Mouse (Mus musculus) frontal cortex, postnatal 25 days (tissue): ENCODE results near the gene Stxbp1.
A peak's percentile ranks its signal among the peaks of the same experiment; 100 is the strongest.
"Not testable (repeated sequence)": the region's sequence is repeated elsewhere in the genome, so short reads cannot be mapped to it uniquely, and the experiment has no call there.

Experiments
- DNase-seq, 2 experiments: peaks; one replicate each; pipeline ENCODE4 v3.0.0; 2022; ENCODE audit warnings: low spot score in 2 of 2

Gene Stxbp1

DNA sequence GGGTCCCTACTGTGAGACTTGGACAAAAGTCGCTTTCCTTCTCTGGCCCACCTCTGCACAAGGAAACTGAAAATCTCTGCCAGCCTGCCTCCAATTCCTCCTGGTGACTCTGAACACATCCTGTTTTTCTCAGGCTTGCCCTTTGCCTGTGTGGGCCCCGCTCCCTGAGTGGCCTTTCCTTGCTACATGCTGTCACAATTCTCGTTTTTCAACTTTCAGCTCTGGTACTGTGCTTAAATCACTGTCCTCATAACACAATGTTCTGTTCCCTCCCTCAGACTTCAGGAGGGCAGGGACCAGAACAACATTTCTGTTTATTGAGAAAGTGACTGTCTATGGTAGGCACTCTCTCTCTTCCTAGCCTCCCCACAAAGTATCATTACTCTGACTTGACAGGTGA, 27.0 kb upstream of the Stxbp1 start:
- DNase-seq = no peak

GRCm38 (mm10) chr2:32870275-32871100, 23.4 kb upstream of the Stxbp1 start:
- no peak for DNase-seq

DNA sequence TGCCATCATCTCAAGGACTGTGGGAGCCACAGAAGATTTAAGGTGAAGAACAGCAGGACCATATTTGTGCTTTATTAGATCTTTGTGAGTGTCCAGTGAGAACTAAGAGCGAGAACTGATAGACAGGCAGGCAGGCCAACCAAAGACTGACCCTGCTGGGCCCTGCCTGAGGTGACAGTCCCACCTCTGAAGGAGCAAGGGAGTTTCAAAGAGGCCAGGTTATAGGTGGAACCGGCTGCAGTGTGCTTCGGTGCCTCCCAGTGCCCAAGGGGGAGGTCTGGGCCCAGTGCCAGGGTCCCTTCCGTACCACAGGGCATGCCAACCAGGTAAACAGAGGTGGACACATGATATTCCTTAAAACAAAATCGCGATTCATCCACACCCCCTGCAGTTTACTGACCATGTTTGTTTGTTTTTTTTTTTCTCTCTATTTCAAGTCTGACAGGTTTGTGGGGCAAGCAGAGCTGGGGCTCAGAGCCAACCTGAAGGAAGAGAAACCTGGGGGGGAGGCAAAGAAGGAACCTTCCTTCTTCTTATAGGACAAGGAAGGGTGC, 22.8 kb upstream of the Stxbp1 start:
- DNase-seq = no peak

DNA sequence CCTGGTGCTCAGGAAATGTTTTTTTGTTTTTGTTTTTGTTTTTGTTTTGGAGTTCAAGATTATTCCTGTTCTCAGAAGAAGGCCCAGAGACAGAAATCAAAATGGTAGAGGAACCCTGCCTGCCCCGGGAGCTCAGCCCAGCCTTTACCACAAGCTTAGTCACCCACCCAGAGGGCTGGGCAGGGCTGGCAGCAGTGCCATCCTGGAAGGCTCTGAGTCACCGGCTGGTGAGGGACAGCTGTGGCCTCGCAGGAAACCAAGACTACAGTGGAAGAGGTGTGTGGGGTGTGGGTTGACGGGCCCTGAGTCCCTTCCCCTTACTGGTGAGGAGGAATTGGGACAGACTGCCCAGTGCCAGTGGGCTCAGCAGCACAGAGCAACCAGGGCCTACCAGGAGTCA, 20.3 kb upstream of the Stxbp1 start:
- no peak for DNase-seq

- DNase-seq = no peak
These were observed 17.7 kb upstream of the Stxbp1 start for GRCm38 (mm10) chr2:32864755-32865154.

GRCm38 (mm10) chr2:32863317-32863716, 16.3 kb upstream of the Stxbp1 start:
- DNase-seq = no peak

- DNase-seq = no peak
These were observed 13.8 kb upstream of the Stxbp1 start for GRCm38 (mm10) chr2:32860799-32861198.

DNA sequence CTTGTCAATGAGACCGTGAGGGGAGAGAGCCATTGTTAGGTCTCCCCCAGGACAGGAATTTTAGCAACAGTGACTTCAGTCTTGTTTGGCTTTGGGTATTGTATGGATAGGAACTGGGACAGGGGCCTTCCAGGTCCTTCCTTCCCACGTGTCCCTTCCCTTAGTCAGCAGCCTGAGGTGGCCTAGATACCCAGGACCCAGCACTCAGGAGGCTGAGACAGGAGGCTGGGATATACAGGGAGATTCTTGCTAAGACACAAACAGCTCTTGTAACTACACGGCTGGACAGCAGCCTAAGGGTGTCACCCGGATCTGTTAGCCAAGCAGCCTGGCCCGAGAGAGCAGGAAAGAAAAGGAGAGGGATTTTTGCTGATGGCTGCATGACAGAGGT, 12.6 kb upstream of the Stxbp1 start:
- DNase-seq = no peak

GRCm38 (mm10) chr2:32859010-32859621, 12.1 kb upstream of the Stxbp1 start:
- DNase-seq = no peak

DNA sequence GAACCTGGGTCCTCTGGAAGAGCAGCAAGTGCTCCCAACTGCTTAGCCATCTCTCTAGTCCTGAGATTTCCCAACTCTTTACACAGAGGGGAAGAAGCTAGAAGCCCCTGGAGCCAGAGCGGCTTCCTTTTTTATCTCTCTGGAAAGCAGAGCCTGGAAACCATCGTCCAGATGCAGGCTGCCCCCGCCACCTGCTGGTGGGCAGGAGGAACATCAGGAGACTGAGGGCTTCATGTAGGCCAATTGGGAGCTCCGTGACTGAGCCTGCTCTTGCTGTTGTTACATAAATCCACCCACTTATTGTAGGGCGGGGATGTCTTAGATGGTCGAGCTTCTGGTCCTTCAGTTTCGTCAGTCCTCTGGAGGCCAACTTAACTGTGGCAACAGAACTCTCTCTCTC, 10.5 kb upstream of the Stxbp1 start:
- peak in 1 of 2 experiments; percentile 75 for DNase-seq

DNA sequence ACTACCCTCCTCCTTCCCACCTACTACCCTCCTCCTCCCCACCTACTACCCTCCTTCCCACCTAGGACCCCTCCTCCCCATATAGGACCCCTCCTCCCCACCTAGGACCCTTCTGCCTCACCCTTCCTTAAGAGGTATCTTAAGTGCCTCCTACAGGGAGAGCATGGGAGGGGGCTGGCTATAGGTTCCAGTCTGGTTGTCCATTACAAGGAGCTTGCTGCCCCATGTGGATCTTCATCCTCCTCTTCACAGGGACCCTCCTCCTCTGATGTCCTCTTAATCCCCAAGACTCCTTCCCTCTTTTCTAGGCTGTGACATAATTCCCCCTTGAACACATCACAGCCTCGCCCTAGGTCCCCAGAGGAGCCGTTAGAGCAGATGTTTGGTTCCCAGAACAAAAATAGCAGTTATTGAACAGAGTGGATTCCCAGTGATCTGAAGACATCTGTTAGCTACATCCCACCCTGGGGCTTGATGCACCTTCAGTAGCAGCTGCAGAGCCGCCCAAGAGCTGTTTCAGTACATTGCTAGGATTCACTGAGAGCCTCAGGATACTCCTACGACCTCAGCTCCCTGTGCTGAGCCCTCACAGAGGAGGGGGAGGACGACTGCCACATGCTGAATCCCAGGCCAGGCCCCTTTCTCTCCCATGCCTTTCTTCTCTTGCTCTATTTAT, 8.9 kb upstream of the Stxbp1 start:
- DNase-seq = no peak

DNA sequence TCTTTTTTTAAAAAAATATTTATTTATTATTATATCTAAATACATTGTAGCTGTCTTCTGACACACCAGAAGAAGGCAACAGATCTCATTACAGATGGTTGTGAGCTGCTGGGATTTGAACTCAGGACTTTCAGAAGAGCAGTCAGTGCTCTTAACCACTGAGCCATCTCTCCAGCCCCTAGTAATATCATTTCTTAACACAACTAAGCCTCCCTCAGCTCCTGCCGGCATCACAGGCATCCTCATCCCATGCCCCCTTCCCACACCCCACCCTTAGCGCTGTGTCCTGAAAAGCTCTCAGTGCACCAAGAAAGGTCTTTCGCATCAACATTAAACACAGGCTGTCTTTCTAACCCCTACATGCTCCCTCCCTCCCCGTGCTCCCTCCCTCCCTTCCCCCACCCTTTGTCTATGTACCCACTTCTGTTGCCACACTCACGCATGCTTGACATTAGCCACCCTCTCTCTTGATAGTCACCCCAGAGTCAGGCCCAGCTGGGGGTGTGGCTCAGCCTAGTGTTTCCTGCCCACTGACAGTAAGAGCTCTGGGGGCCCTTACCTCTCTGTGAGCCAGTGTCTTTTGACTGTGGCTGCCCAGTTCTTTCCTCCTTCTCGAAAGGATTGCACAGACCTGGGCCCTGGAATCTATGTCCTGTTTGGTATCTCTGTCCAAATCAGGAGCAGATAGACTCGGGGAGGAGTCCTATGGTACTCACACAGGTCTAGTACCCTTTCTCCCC, 8.2 kb upstream of the Stxbp1 start:
- DNase-seq = no peak

DNA sequence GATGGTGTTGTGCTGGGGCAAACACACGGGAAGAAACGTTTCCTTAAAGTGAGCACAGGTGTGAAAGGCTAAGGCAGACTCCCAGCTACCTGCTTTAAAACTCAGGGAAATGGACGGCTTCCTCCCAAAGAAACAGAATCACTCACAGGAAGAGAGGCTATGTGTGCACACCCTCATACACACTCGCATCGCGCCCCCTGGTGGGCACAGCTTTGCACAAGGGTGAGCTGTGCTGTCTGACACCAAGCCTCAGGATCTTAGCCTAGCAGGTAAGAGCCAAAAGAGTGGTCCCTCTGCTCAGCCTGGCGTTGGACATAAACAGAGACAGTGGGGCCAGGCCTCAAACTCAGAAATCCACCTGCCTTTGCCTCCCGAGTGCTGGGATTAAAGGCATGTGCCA, 7.2 kb upstream of the Stxbp1 start:
- DNase-seq = peak; percentile 87 to 92

GRCm38 (mm10) chr2:32853716-32854115, 6.7 kb upstream of the Stxbp1 start:
- DNase-seq = not testable (repeated sequence)

DNA sequence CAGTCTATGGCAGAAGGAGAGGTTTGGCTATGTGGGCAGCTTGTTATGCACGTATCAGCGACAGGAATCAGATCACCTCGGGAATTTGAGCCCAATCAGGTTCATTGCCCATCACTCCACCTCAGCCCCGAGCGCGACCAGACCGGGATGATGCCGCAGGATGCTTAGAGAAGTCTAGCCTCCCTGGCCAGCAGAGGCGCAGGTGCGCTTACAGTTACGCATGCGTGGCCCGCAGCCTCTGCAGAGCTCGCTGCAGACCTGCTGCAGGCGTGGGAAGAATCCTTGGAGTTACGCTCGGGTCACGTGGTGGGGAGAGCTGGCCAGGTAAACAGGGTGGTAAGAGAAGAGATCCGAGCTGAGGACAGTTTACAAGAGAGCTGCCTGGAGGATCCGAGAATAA, 5.1 kb upstream of the Stxbp1 start:
- peak; percentile 57 to 66 for DNase-seq

- DNase-seq = no peak
These were observed 400 bp upstream of the Stxbp1 start for GRCm38 (mm10) chr2:32847468-32847821.

DNA sequence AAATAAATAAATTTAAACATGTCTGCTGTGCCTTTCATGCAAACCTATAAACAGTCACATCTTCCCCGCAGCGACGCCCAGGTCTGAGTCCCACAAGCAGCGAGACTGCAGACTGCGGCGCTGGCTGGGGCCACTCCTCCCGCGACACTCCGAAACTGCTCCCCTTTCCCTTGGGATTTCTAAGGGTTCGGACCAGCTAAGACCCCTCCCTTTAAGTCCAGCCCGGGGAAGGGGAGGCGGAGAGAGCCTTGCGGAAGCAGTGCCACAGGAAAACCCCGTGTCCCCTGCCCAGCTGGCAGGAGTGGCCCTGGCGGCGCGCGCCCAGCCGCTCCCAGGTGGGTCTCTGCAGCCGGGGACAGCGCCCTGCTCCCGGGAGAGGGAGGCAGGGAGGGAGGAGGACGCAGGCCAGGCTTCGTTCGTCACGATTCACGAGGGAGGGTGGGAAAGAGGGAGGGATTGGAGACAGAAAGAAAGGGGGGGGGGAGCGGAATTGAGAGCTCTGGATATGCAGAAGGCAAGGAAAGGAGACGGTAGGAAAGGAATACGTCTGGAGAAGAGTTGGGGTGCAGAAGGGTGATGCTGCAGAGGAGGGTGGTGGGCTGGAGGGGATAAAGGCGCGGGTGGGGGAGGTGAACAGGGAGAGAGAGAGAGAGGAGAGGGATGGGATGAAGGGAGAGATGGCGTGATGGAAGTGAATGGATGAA, 792 bp downstream of the Stxbp1 start:
- peak; percentile 49 to 55 for DNase-seq

GRCm38 (mm10) chr2:32845572-32846100, 1.4 kb downstream of the Stxbp1 start:
- no peak for DNase-seq

GRCm38 (mm10) chr2:32842558-32842957, 4.5 kb downstream of the Stxbp1 start:
- no peak for DNase-seq

- no peak for DNase-seq
These were observed 5.9 kb downstream of the Stxbp1 start for GRCm38 (mm10) chr2:32841099-32841498.

DNA sequence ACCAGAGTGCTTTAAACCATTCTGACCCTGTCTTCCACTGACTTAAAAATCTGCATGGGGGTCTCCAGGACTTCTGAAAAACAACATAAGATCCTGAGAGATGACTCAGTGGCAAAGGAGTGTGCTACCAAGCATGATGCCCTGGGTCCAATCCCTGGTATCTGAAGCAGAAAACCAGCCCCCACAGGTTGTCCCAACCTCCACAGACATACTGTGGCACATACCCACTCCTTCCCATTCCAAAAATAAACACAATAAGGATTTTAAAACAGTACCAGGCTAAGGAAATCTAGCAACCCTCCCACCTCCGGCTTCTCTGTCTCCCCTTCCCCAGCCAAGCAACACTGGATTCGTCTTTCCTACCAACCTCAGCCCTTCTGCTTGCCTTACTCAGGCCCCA, 7.8 kb downstream of the Stxbp1 start:
- DNase-seq = no peak
